Mouse (Mus musculus): ENCODE results near the gene Hnrnpr.

GRCm38 (mm10) chr4:136281097-136281496 is 29.6 kb upstream of the Hnrnpr start:
- TF ChIP-seq CTCF (conservative IDR thresholded peaks at IDR 0.05; ENCODE audit: low read length) (no peak), POU5F1 (IDR thresholded peaks at IDR 0.05; ENCODE audit: borderline replicate concordance, low read length) (no peak), NANOG (IDR thresholded peaks at IDR 0.05; ENCODE audit: borderline replicate concordance, low read length) (no peak)

Measured in E14TG2a.4 (cell line).